Mouse (Mus musculus): ENCODE measurements around the gene Slc6a20b. TPM values are rescaled to one million over a fixed set of nuclear protein-coding genes. Genes with fewer than 3 reads are reported as not detected.
"Not testable (repeated sequence)": the region's sequence is repeated elsewhere in the genome, so short reads cannot be mapped to it uniquely, and the experiment has no call there.

Slc6a20b gene
- under 1 TPM; 0.37 to 0.52 TPM for total RNA-seq (2021)
- long read RNA-seq, experiment 1 = 0 reads
- long read RNA-seq, experiment 2 = 0 reads

- DNase-seq (ENCODE audit: extremely low spot score in 1 of 2, low spot score in 2 of 2) = no peak
- no peak within 1 kb of the TSS for H3K27ac ChIP-seq
- no peak within 1 kb of the TSS for H3K4me3 ChIP-seq
- intact Hi-C loops (cut with DNase I) = no loop called here
- TF ChIP-seq CTCF (IDR thresholded peaks at IDR 0.05) = no peak
These were observed at the start of gene Slc6a20b for GRCm38 (mm10) chr9:123632281-123632680. TSS of gene Slc6a20b (minus strand) at chr9:123632565.

GRCm38 (mm10) chr9:123679198-123679597, 46.8 kb upstream of the Slc6a20b start:
- peak overlapping the region; percentile 40; the same call in 1 of the 2 replicates for H3K4me3 ChIP-seq
- intact Hi-C loops (cut with DNase I) = no loop called here

GRCm38 (mm10) chr9:123678327-123679105, 46.2 kb upstream of the Slc6a20b start, which contains the start of the genes Ccr9 and Slc6a20a:
TSS of gene Ccr9 (plus strand) at chr9:123678439.
TSS of gene Slc6a20a (minus strand) at chr9:123678885.
- no peak for DNase-seq (ENCODE audit: extremely low spot score in 1 of 2, low spot score in 2 of 2)
- TF ChIP-seq CTCF (IDR thresholded peaks at IDR 0.05) = no peak
- peak within 1 kb of the TSS; percentile 40 for H3K4me3 ChIP-seq
- H3K27ac ChIP-seq = no peak within 1 kb of the TSS; the same call in 1 of the 2 replicates
- intact Hi-C loops (cut with DNase I) = no loop called here

More at GRCm38 (mm10) chr9:123679198-123679597, 46.8 kb upstream of the Slc6a20b start:
- no peak for TF ChIP-seq CTCF (IDR thresholded peaks at IDR 0.05)
- H3K27ac ChIP-seq = no peak overlapping the region
- DNase-seq (ENCODE audit: extremely low spot score in 1 of 2, low spot score in 2 of 2) = no peak

- intact Hi-C loops (cut with DNase I) = no loop called here
- H3K27ac ChIP-seq = no peak overlapping the region
- no peak overlapping the region for H3K4me3 ChIP-seq
- TF ChIP-seq CTCF (IDR thresholded peaks at IDR 0.05) = peak; percentile 53
- peak in 1 of 2 experiments; percentile 16 for DNase-seq (ENCODE audit: extremely low spot score in 1 of 2, low spot score in 2 of 2)
These were observed 33.3 kb upstream of the Slc6a20b start for GRCm38 (mm10) chr9:123665645-123666044.

GRCm38 (mm10) chr9:123659986-123660676, 27.8 kb upstream of the Slc6a20b start:
- DNase-seq (ENCODE audit: extremely low spot score in 1 of 2, low spot score in 2 of 2); H3K27ac ChIP-seq; H3K4me3 ChIP-seq: not testable (repeated sequence)
- intact Hi-C loops (cut with DNase I) = loop anchor here (2.0 kb wide), 1 partner anchor 51 kb away; no protein-coding TSS in a partner anchor

- Histone ChIP-seq H3K27ac (no peak overlapping the region), H3K4me3 (no peak overlapping the region)
- TF ChIP-seq CTCF (IDR thresholded peaks at IDR 0.05) = no peak; the same call in 1 of the 2 replicates
- no peak for DNase-seq (ENCODE audit: extremely low spot score in 1 of 2, low spot score in 2 of 2)
- intact Hi-C loops (cut with DNase I) = no loop called here
These were observed 26.6 kb upstream of the Slc6a20b start for GRCm38 (mm10) chr9:123658981-123659380.

- intact Hi-C loops (cut with DNase I) = no loop called here
- H3K4me3 ChIP-seq = no peak overlapping the region
- TF ChIP-seq CTCF (IDR thresholded peaks at IDR 0.05) = no peak
- no peak for DNase-seq (ENCODE audit: extremely low spot score in 1 of 2, low spot score in 2 of 2)
- H3K27ac ChIP-seq = no peak overlapping the region
These were observed 25.1 kb upstream of the Slc6a20b start for GRCm38 (mm10) chr9:123657457-123657856.

GRCm38 (mm10) chr9:123651369-123651768, 19.0 kb upstream of the Slc6a20b start:
- TF ChIP-seq CTCF (IDR thresholded peaks at IDR 0.05) = no peak
- no peak overlapping the region for H3K4me3 ChIP-seq
- no peak overlapping the region for H3K27ac ChIP-seq
- no peak for DNase-seq (ENCODE audit: extremely low spot score in 1 of 2, low spot score in 2 of 2)
- intact Hi-C loops (cut with DNase I) = no loop called here

GRCm38 (mm10) chr9:123649785-123650511, 17.6 kb upstream of the Slc6a20b start:
- no peak for TF ChIP-seq CTCF (IDR thresholded peaks at IDR 0.05)
- Histone ChIP-seq H3K27ac (no peak overlapping the region), H3K4me3 (no peak overlapping the region)
- no peak for DNase-seq (ENCODE audit: extremely low spot score in 1 of 2, low spot score in 2 of 2)
- intact Hi-C loops (cut with DNase I) = no loop called here

GRCm38 (mm10) chr9:123640106-123640505, 7.7 kb upstream of the Slc6a20b start:
- no peak overlapping the region for H3K4me3 ChIP-seq
- TF ChIP-seq CTCF (IDR thresholded peaks at IDR 0.05) = no peak
- intact Hi-C loops (cut with DNase I) = no loop called here
- H3K27ac ChIP-seq = no peak overlapping the region
- no peak for DNase-seq (ENCODE audit: extremely low spot score in 1 of 2, low spot score in 2 of 2)

GRCm38 (mm10) chr9:123638668-123639089, 6.3 kb upstream of the Slc6a20b start:
- Histone ChIP-seq H3K4me3 (no peak overlapping the region), H3K27ac (no peak overlapping the region)
- DNase-seq (ENCODE audit: extremely low spot score in 1 of 2, low spot score in 2 of 2) = peak in 1 of 2 experiments; percentile 14
- intact Hi-C loops (cut with DNase I) = loop anchor here (1.0 kb wide), 1 partner anchor 158 kb away; no protein-coding TSS in a partner anchor
- peak; percentile 83 for TF ChIP-seq CTCF (IDR thresholded peaks at IDR 0.05)
